Mouse (Mus musculus): ENCODE data around the gene Adam12. TPM values are rescaled to one million over a fixed set of nuclear protein-coding genes. Genes with fewer than 3 reads are reported as not detected.

The Adam12 gene
- polyA plus RNA-seq, 1 experiment, result 4.1 TPM

- Histone ChIP-seq H3K27ac (ENCODE audit: insufficient read depth, low read depth, low read length) (no peak overlapping the region), H3K27me3 (replicated peaks; ENCODE audit: control insufficient read depth, insufficient read depth, low read length) (no peaks in the 10 kb centered on the region), H3K36me3 (ENCODE audit: control insufficient read depth, insufficient read depth, low read length) (no peaks in the 10 kb centered on the region), H3K4me3 (ENCODE audit: insufficient read depth, low read depth, low read length) (no peak overlapping the region), H3K4me1 (ENCODE audit: control insufficient read depth, insufficient read depth, low read length) (no peaks in the 10 kb centered on the region)
- TF ChIP-seq POLR2A (IDR thresholded peaks at IDR 0.05; ENCODE audit: low read depth, low read length), result no peak
- TF ChIP-seq CTCF (conservative IDR thresholded peaks at IDR 0.05; ENCODE audit: insufficient read depth, insufficient read length, low read depth, low read length), result no peak
- peak; percentile 59 for DNase-seq
- 61% methylated on average over 5 of the region's 5 CpGs for WGBS
These were observed 243.6 kb downstream of the Adam12 start for GRCm38 (mm10) chr7:133988356-133988755.

- DNase-seq, result no peak
- Histone ChIP-seq H3K36me3 (ENCODE audit: control insufficient read depth, insufficient read depth, low read length) (no peaks in the 10 kb centered on the region), H3K4me1 (ENCODE audit: control insufficient read depth, insufficient read depth, low read length) (no peaks in the 10 kb centered on the region), H3K4me3 (ENCODE audit: insufficient read depth, low read depth, low read length) (no peak overlapping the region), H3K27ac (ENCODE audit: insufficient read depth, low read depth, low read length) (no peak overlapping the region), H3K27me3 (replicated peaks; ENCODE audit: control insufficient read depth, insufficient read depth, low read length) (no peaks in the 10 kb centered on the region)
- TF ChIP-seq POLR2A (IDR thresholded peaks at IDR 0.05; ENCODE audit: low read depth, low read length) (no peak), CTCF (conservative IDR thresholded peaks at IDR 0.05; ENCODE audit: insufficient read depth, insufficient read length, low read depth, low read length) (no peak)
- WGBS, result 70% methylated on average over 4 of the region's 4 CpGs
These were observed 245.7 kb downstream of the Adam12 start for GRCm38 (mm10) chr7:133986201-133986600.

GRCm38 (mm10) chr7:133985648-133986047 lies 246.3 kb downstream of the Adam12 start:
- TF ChIP-seq CTCF (conservative IDR thresholded peaks at IDR 0.05; ENCODE audit: insufficient read depth, insufficient read length, low read depth, low read length) (no peak), POLR2A (IDR thresholded peaks at IDR 0.05; ENCODE audit: low read depth, low read length) (no peak)
- Histone ChIP-seq H3K36me3 (ENCODE audit: control insufficient read depth, insufficient read depth, low read length) (no peaks in the 10 kb centered on the region), H3K27me3 (replicated peaks; ENCODE audit: control insufficient read depth, insufficient read depth, low read length) (no peaks in the 10 kb centered on the region), H3K4me1 (ENCODE audit: control insufficient read depth, insufficient read depth, low read length) (no peaks in the 10 kb centered on the region), H3K27ac (ENCODE audit: insufficient read depth, low read depth, low read length) (no peak overlapping the region), H3K4me3 (ENCODE audit: insufficient read depth, low read depth, low read length) (no peak overlapping the region)
- WGBS, result 95% methylated on average over 1 of the region's 1 CpGs
- no peak for DNase-seq

GRCm38 (mm10) chr7:133976388-133977122 lies 255.4 kb downstream of the Adam12 start:
- TF ChIP-seq CTCF (conservative IDR thresholded peaks at IDR 0.05; ENCODE audit: insufficient read depth, insufficient read length, low read depth, low read length), result no peak
- no peak for TF ChIP-seq POLR2A (IDR thresholded peaks at IDR 0.05; ENCODE audit: low read depth, low read length)
- no peak overlapping the region for H3K27ac ChIP-seq (ENCODE audit: insufficient read depth, low read depth, low read length)
- 47% methylated on average over 8 of the region's 8 CpGs for WGBS
- H3K4me3 ChIP-seq (ENCODE audit: insufficient read depth, low read depth, low read length), result no peak overlapping the region
- H3K36me3 ChIP-seq (ENCODE audit: control insufficient read depth, insufficient read depth, low read length), result no peaks in the 10 kb centered on the region
- no peaks in the 10 kb centered on the region for H3K4me1 ChIP-seq (ENCODE audit: control insufficient read depth, insufficient read depth, low read length)
- no peaks in the 10 kb centered on the region for H3K27me3 ChIP-seq (replicated peaks; ENCODE audit: control insufficient read depth, insufficient read depth, low read length)
- DNase-seq, result no peak

- no peaks in the 10 kb centered on the region for H3K4me1 ChIP-seq (ENCODE audit: control insufficient read depth, insufficient read depth, low read length)
- WGBS, result 68% methylated on average over 1 of the region's 1 CpGs
- H3K27me3 ChIP-seq (replicated peaks; ENCODE audit: control insufficient read depth, insufficient read depth, low read length), result no peaks in the 10 kb centered on the region
- H3K27ac ChIP-seq (ENCODE audit: insufficient read depth, low read depth, low read length), result no peak overlapping the region
- H3K4me3 ChIP-seq (ENCODE audit: insufficient read depth, low read depth, low read length), result no peak overlapping the region
- TF ChIP-seq CTCF (conservative IDR thresholded peaks at IDR 0.05; ENCODE audit: insufficient read depth, insufficient read length, low read depth, low read length) (no peak), POLR2A (IDR thresholded peaks at IDR 0.05; ENCODE audit: low read depth, low read length) (no peak)
- H3K36me3 ChIP-seq (ENCODE audit: control insufficient read depth, insufficient read depth, low read length), result no peaks in the 10 kb centered on the region
- DNase-seq, result no peak
These were observed 260.9 kb downstream of the Adam12 start for GRCm38 (mm10) chr7:133971086-133971485.

- 73% methylated on average over 5 of the region's 5 CpGs for WGBS
These were observed 261.5 kb downstream of the Adam12 start for GRCm38 (mm10) chr7:133970407-133970806.

GRCm38 (mm10) chr7:133967906-133968305 lies 264.0 kb downstream of the Adam12 start:
- Histone ChIP-seq H3K27ac (ENCODE audit: insufficient read depth, low read depth, low read length) (no peak overlapping the region), H3K4me1 (ENCODE audit: control insufficient read depth, insufficient read depth, low read length) (no peaks in the 10 kb centered on the region), H3K36me3 (ENCODE audit: control insufficient read depth, insufficient read depth, low read length) (no peaks in the 10 kb centered on the region), H3K4me3 (ENCODE audit: insufficient read depth, low read depth, low read length) (no peak overlapping the region), H3K27me3 (replicated peaks; ENCODE audit: control insufficient read depth, insufficient read depth, low read length) (no peaks in the 10 kb centered on the region)
- no peak for DNase-seq
- TF ChIP-seq POLR2A (IDR thresholded peaks at IDR 0.05; ENCODE audit: low read depth, low read length) (no peak), CTCF (conservative IDR thresholded peaks at IDR 0.05; ENCODE audit: insufficient read depth, insufficient read length, low read depth, low read length) (no peak)
- 63% methylated on average over 5 of the region's 5 CpGs for WGBS

More at GRCm38 (mm10) chr7:133970407-133970806, 261.5 kb downstream of the Adam12 start:
- Histone ChIP-seq H3K4me3 (ENCODE audit: insufficient read depth, low read depth, low read length) (no peak overlapping the region), H3K4me1 (ENCODE audit: control insufficient read depth, insufficient read depth, low read length) (no peaks in the 10 kb centered on the region), H3K27ac (ENCODE audit: insufficient read depth, low read depth, low read length) (peak overlapping the region; percentile 46), H3K27me3 (replicated peaks; ENCODE audit: control insufficient read depth, insufficient read depth, low read length) (no peaks in the 10 kb centered on the region), H3K36me3 (ENCODE audit: control insufficient read depth, insufficient read depth, low read length) (no peaks in the 10 kb centered on the region)
- DNase-seq, result peak; percentile 44
- TF ChIP-seq CTCF (conservative IDR thresholded peaks at IDR 0.05; ENCODE audit: insufficient read depth, insufficient read length, low read depth, low read length) (no peak), POLR2A (IDR thresholded peaks at IDR 0.05; ENCODE audit: low read depth, low read length) (no peak)
